Mouse (Mus musculus) regulatory T cell (primary cell): ENCODE results near the gene Zfp566.
"Not testable (repeated sequence)": the region's sequence is repeated elsewhere in the genome, so short reads cannot be mapped to it uniquely, and the experiment has no call there.

Experiments used
- in situ Hi-C: fragments of 300-600 bp; cut with MboI, MseI; formaldehyde crosslinking; loops from one replicate; pipeline ENCODE4 v1.15.1; 2025; ENCODE audit warnings: high pct_unique_total_duplicates

The Zfp566 gene

GRCm38 (mm10) chr7:30090092-30090969, at the start of gene Zfp566, which contains the start of gene Gm26920:
Gene Zfp566 (minus strand): TSS chr7:30090527.
Gene Gm26920 (minus strand): TSS chr7:30090410.
- in situ Hi-C loops = loop anchor here (10.0 kb wide), 1 partner anchor 864 kb away; the partner anchor contains the start of gene Usf2

GRCm38 (mm10) chr7:30136826-30137225, 46.5 kb upstream of the Zfp566 start:
- in situ Hi-C loops = no loop called here

DNA sequence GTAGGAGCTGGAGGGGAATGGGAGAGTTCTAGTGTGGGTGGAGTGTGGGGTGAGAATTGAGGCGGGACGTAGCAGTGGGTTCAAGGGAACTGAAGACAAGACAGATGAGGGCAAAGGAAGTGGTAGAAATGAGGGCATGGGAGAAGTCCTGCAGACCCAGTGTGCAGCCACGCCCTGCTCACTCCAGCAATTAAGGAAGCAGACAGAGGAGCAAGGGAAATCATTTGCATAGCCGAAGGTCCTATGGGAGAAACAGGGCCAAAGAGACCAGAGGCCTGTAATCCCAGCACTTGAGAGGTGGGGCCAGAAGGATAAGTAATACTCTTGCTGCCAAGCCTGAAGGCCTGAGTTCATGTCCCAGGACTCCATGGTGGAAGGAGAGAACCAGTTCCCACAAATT, 42.1 kb upstream of the Zfp566 start:
- in situ Hi-C loops = no loop called here

- in situ Hi-C loops = no loop called here
These were observed 39.6 kb upstream of the Zfp566 start for GRCm38 (mm10) chr7:30129900-30130299.

- in situ Hi-C loops = no loop called here
These were observed 31.8 kb upstream of the Zfp566 start for GRCm38 (mm10) chr7:30122188-30122530.

DNA sequence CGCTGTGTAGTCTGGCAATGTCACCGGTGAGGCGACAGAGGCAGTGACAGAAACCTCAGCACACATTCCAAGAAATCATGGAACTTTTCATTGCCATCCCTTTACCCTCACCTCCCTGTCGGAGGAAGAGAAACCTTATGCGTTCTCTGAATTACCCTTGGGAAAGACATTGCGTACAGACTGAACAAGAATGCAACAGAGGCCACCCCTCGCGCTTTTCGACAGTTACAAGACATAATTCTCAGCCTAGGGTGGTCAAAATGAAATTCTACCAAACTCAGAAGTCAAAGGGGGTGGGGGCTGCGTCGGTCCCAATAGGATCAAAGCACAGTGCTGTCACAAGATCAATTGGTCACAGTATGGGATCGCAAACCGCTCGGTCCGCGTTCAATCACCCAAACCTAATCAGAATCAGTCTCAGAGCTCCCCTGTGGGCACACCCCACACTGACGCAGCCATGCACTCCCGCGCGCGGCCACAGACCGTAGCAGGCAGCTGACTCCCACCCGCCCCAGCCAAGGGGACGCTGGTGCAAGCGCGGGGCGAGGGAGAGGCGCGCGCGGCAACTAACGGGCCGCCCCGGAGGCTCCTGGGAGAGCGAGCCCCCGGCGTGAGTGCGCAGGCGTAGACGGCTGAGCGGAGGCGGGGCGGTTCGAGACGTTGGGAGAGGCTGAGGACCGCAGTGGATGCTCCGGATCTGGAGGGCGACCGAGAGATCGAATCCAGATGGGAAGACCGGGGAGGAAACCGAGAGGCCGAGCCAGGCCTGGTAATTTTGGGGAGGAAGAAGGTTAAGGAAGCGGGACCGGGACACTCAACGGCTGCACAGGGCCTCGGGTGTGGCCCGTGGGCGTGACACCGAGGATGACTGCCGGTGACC, 31.2 kb upstream of the Zfp566 start, which contains the start of gene Zfp382:
TSS of gene Zfp382 (plus strand) at position 635 of the 880 bp plus-strand sequence.
- in situ Hi-C loops = no loop called here

GRCm38 (mm10) chr7:30117935-30118334, 27.6 kb upstream of the Zfp566 start:
- in situ Hi-C loops = not testable (repeated sequence)

DNA sequence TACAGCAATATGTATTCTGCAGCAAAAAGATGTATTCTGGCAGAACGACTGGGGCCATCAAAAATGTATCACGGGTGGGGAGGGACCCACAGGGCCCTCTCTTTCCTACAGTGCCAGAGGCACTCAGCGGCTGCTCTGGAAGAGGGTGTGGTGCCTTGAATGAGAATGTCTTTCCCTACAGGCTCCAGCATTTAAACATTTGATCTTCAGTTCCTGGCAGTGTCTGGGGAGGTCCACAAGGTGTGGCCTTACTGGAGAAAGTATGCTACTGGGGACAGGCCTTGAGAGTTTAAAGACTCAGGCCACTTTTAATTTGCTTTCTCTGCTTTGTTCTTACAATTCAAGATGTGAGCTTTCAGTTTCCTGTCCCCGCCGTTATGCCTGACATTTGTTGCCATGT, 25.7 kb upstream of the Zfp566 start:
- in situ Hi-C loops = no loop called here

DNA sequence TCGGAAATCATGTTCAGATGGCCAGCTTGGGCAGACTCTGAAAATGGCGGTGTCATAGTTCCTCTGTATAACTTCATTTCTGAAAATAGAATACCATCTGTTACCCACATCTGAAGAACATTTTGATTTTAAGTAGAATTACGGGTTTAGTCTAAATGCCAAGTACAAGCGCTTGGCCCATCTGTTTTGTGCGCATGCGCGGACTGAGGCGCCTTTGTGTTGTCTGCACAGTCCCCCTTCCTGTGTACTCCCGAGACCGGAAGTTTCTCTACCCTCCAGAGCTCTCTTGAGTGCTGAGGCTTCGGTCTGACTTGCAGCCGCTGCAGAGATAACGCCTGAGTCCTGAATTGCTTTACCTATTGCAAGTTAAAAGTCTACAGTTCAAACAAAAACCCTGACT, 9.0 kb upstream of the Zfp566 start:
- in situ Hi-C loops = loop anchor here (10.0 kb wide), 1 partner anchor 856 kb away; the partner anchor contains the start of gene Usf2

GRCm38 (mm10) chr7:30095551-30096125, 5.3 kb upstream of the Zfp566 start:
- in situ Hi-C loops = loop anchor here (10.0 kb wide), 1 partner anchor 859 kb away; the partner anchor contains the start of gene Usf2

GRCm38 (mm10) chr7:30094646-30095429, 4.5 kb upstream of the Zfp566 start, which contains the start of gene Zfp260:
Gene Zfp260 (plus strand): TSS chr7:30094777.
- in situ Hi-C loops = loop anchor here (10.0 kb wide), 1 partner anchor 860 kb away; the partner anchor contains the start of gene Usf2

GRCm38 (mm10) chr7:30093918-30094415, 3.6 kb upstream of the Zfp566 start:
- in situ Hi-C loops = loop anchor here (10.0 kb wide), 1 partner anchor 861 kb away; the partner anchor contains the start of gene Usf2

DNA sequence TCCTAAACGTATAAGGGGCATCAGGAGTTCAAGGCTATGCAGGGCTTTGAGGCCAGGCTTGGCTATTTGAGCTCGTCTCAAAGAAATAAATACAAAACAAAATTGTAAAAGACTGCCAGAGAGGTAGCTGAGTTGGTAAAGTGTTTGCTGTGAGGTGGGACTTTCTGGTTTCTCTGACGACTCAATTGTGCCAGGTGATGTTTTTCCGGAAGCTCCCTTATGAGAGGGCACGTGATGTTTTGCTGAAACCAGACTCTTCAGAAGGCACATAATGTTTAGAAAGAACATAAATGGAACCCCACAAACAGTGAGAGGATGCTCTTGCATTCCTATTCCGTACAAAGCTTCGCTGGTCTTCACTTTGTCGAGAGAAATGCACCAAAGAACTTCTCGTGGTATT, 2.3 kb upstream of the Zfp566 start:
- in situ Hi-C loops = loop anchor here (10.0 kb wide), 1 partner anchor 862 kb away; the partner anchor contains the start of gene Usf2

DNA sequence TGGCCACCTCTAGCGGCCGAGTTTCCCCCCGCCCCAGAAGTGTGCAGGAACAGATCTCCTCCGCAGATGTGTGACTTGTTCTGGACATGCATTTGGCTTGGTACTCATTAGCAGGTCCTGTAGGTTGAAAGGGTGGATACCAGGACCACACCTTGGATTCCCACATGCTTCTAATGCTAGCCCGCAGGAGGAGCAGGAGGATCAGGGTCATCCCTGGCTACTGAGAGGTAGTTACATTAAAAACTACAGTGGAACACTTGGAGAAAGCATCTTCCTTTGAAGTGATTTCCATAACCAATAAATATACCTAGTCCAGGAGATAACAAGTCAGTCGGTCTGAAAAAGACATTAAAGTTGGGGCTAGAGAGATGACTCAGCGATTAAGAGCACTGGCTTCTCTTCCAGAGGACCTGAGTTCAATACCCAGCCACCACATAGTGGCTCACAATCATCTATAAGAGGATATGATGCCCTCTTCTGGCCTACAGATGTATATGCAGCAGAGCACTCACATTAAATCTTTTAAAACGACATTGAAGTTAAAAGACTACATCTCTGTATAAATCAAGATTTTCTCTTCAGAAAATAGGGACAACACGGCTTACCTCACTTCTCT, 751 bp upstream of the Zfp566 start:
- in situ Hi-C loops = loop anchor here (10.0 kb wide), 1 partner anchor 864 kb away; the partner anchor contains the start of gene Usf2

DNA sequence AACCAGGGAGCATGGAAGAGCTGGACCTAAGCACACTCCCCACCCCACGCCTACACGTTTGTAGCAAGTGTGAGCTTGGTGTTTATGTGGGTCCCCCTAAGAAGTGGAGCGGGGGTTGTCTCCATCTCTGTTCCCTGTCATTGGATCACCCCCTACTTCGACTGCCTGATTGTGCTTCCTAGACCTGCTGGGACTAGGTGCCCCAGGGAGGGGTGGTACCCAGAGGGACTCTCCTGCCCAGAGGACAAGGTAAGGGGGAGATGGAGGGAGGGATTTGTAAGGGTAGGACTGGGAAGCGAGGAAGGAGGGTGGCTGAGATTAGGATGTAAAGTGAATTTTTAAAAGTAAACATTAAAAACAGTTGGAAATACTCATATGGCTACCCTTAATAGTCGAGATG, 922 bp downstream of the Zfp566 start:
- in situ Hi-C loops = no loop called here

GRCm38 (mm10) chr7:30086524-30086923, 3.8 kb downstream of the Zfp566 start:
- in situ Hi-C loops = no loop called here

GRCm38 (mm10) chr7:30072146-30073028, 17.9 kb downstream of the Zfp566 start, which contains the start of gene Zfp82:
Gene Zfp82 (minus strand): TSS chr7:30072900.
- in situ Hi-C loops = no loop called here

DNA sequence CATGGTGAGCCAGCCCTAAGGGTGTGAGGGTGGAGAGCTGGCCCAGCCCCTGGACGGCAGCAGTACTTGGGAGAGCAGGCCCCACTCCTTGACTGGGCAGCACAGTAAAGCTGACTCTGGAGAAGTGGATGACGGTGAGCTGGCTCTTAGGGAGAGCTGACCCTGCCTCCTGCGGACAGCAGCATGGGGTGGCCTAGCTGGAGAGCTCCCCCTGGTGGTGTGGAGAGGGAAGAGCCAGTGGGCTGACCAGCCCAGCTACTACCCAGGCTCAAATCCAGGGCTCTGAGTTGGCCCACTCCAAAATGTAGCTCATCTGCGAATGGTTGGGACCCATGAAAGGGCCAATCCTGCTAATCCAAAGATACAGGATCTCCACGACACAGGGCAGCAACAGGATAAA, 25.7 kb downstream of the Zfp566 start:
- in situ Hi-C loops = loop anchor here (10.0 kb wide), 1 partner anchor 50 kb away; no protein-coding TSS in a partner anchor

DNA sequence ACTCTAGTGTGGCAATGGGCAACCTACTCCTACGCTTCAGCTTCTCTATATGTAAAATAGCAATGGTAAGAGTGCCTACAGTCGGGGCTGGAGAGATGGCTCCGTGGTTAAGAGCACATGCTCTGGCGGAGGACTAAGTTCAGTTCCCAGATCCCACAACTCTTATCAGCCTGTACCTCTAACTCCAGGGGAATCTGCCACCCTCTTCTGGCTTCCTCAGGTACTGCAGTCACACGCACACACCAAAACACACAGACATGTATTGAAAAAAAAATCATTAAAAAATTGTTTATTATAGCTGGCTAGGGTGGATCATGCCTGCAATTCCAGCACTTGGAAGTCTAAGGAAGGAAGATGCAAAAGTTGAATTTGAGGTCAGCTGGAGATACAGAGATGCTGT, 27.8 kb downstream of the Zfp566 start:
- in situ Hi-C loops = loop anchor here (10.0 kb wide), 1 partner anchor 48 kb away; no protein-coding TSS in a partner anchor
